Mouse (Mus musculus) midbrain, embryonic 11.5 days (tissue): ENCODE data around the gene Scn5a. TPM values are rescaled to one million over a fixed set of nuclear protein-coding genes. Genes with fewer than 3 reads are reported as not detected.
A peak's percentile ranks its signal among the peaks of the same experiment; 100 is the strongest.

Experiments used
- ATAC-seq: fragments of 200-750 bp; cut with Nextera tagmentation; 2 replicates; pipeline ENCODE4 v1.8.0; 2017; ENCODE audit warnings: moderate TSS enrichment, moderate library complexity; ENCODE audit not compliant: low FRiP score
- DNase-seq: peaks from one replicate; pipeline ENCODE4 v3.0.0; 2015; ENCODE audit warnings: low spot score; ENCODE audit errors: missing footprints
- H3K27ac ChIP-seq: fragments of 300-500 bp; sonication (generic); 2 replicates; pipeline ENCODE4 v1.5.1; 2014; ENCODE audit warnings: low read depth, low read length
- H3K27me3 ChIP-seq: fragments of 300-500 bp; sonication (generic); 2 replicates; pipeline ENCODE4 v1.6.1; 2014; ENCODE audit warnings: mild to moderate bottlenecking, low read length, moderate library complexity, mixed read lengths; ENCODE audit not compliant: control insufficient read depth, insufficient read depth
- H3K36me3 ChIP-seq: fragments of 300-500 bp; sonication (generic); 2 replicates; pipeline ENCODE4 v1.6.1; 2014; ENCODE audit warnings: mild to moderate bottlenecking, low read length, moderate library complexity, mixed read lengths; ENCODE audit not compliant: control insufficient read depth, insufficient read depth
- H3K4me1 ChIP-seq: fragments of 300-500 bp; sonication (generic); 2 replicates; pipeline ENCODE4 v1.6.1; 2014; ENCODE audit warnings: low read length; ENCODE audit not compliant: control insufficient read depth, insufficient read depth
- H3K4me2 ChIP-seq: fragments of 300-500 bp; sonication (generic); 2 replicates; pipeline ENCODE4 v1.6.1; 2014; ENCODE audit warnings: mild to moderate bottlenecking, moderate library complexity
- H3K4me3 ChIP-seq: fragments of 300-500 bp; sonication (generic); 2 replicates; pipeline ENCODE4 v1.5.1; 2014; ENCODE audit warnings: low read depth, low read length
- H3K9ac ChIP-seq: fragments of 300-500 bp; sonication (generic); 2 replicates; pipeline ENCODE4 v1.6.1; 2014; ENCODE audit warnings: low read length
- H3K9me3 ChIP-seq: fragments of 300-500 bp; sonication (generic); 2 replicates; pipeline ENCODE4 v1.6.1; 2016; ENCODE audit warnings: low read length; ENCODE audit not compliant: control insufficient read depth
- WGBS: fragments of 180-500 bp; shearing (Covaris S2); extraction: QIAGEN DNeasy Blood & Tissue Kit; methylation state at CpG from one replicate; pipeline ENCODE4 v1.1.7; 2014; 5-methylcytosine and 5-hydroxymethylcytosine counted together
- polyA plus RNA-seq: library from polyadenylated mRNA; unstranded; fragments of >200 nt; fragmentation: Nextera tagmentation; extraction: Ambion mirVana; gene quantifications from 2 replicates; pipeline ENCODE4 v1.2.1, GENCODE M21; 2014

Scn5a gene
- polyA plus RNA-seq, 1 experiment from 2014 or later: 0.16 TPM

DNA sequence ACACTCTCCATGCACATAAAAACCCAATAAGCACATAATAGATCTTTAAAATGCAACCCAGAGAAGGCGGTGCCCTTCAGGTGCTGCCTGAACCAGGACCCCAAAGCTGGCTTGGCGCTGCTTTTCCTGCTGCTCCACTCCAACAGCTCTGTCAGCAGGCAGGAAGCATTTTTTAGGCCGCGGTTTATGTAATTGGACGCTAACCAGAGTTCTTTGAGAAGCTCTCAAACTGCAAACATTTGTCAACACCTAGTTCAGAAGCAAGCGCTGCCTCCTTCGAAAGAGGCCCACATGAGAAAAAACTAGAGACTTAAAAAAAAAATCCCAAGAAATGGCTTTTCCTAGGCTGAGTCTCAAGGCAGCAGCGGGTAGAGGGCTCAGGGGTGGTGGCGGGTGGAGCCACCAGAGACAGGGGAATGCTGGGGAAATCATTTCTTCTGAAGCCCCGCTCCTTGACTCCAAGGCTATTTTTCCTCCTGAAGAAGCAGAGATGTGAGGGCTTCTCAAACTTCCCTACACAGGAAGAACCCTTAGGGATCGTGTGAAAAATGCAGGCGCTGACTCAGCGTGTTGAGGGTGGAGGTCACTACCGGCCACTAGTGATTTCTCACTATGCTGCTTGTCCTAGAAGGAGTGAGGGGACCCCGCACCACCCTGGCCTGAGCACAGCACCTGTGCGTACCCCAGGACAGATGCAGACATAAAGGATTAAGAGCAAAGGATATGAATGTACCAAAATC is 19.1 kb downstream of the Scn5a start:
- H3K36me3 ChIP-seq: no peaks in the 10 kb centered on the region
- H3K9me3 ChIP-seq: no peaks in the 10 kb centered on the region
- ATAC-seq: no peak
- no peak overlapping the region for H3K27ac ChIP-seq
- no peak for DNase-seq
- WGBS: 81% methylated on average over 16 of the region's 16 CpGs
- H3K27me3 ChIP-seq: peaks cover 61% of the 10 kb centered on the region
- H3K9ac ChIP-seq: no peak overlapping the region
- no peak overlapping the region for H3K4me2 ChIP-seq
- H3K4me1 ChIP-seq: no peaks in the 10 kb centered on the region
- no peak overlapping the region for H3K4me3 ChIP-seq

DNA sequence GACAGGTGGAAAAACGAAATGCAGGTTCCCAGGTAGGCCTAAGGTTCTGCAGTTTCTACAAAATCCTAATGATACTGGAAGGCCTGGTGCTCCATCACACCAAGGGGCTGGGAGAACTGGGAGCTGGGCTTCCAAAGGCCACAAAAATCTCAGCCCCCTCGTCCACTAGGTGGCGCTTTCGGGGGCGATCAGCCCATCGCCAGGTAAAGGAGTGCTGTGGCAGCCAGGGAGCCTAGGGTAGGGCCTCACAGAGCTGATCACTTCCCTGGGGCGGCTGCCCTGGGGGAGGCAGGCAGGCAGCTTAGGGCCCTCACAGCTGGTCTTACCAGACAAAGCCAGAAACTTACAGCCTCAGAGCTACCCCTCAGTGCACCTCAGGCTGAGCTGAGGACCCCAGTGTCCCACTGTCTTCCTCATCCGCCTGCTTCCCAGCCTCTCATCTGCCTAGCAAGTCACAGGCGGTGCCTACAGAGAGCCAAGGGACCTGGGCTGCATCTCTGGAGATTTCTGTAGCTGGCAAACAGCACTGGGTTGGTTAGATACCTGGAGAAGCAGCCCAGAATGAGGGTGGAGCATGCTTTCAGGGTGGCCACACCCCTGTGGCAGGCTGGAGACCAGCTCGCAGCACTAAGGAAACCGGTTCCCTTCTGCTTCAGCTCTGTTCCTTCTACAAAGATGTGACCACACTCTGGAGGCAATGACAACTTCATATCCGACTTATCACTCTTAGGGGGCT is 20.5 kb downstream of the Scn5a start:
- Histone ChIP-seq H3K9ac (no peak overlapping the region), H3K4me2 (no peak overlapping the region), H3K9me3 (no peaks in the 10 kb centered on the region), H3K4me1 (no peaks in the 10 kb centered on the region), H3K27me3 (peaks cover 54% of the 10 kb centered on the region), H3K4me3 (no peak overlapping the region), H3K36me3 (no peaks in the 10 kb centered on the region), H3K27ac (no peak overlapping the region)
- ATAC-seq: peak; percentile 14; the same call in 1 of the 2 replicates
- DNase-seq: peak; percentile 91
- WGBS: 18% methylated on average over 12 of the region's 12 CpGs

- Histone ChIP-seq H3K9me3 (no peaks in the 10 kb centered on the region), H3K27ac (no peak overlapping the region), H3K4me2 (no peak overlapping the region), H3K9ac (no peak overlapping the region), H3K36me3 (no peaks in the 10 kb centered on the region), H3K4me3 (no peak overlapping the region), H3K4me1 (no peaks in the 10 kb centered on the region), H3K27me3 (peaks cover 50% of the 10 kb centered on the region)
- no peak for ATAC-seq
- 80% methylated on average over 3 of the region's 3 CpGs for WGBS
- DNase-seq: no peak
Measured at GRCm38 (mm10) chr9:119556043-119556442, 22.8 kb downstream of the Scn5a start.

GRCm38 (mm10) chr9:119547528-119547927 is 31.3 kb downstream of the Scn5a start:
- WGBS: 38% methylated on average over 12 of the region's 12 CpGs
- Histone ChIP-seq H3K4me3 (no peak overlapping the region), H3K4me2 (no peak overlapping the region), H3K27ac (no peak overlapping the region), H3K36me3 (no peaks in the 10 kb centered on the region), H3K4me1 (no peaks in the 10 kb centered on the region), H3K27me3 (peaks cover 75% of the 10 kb centered on the region), H3K9me3 (no peaks in the 10 kb centered on the region), H3K9ac (no peak overlapping the region)
- DNase-seq (no peak), ATAC-seq (no peak)

- WGBS: 62% methylated on average over 8 of the region's 8 CpGs
- Histone ChIP-seq H3K4me3 (no peak overlapping the region), H3K27ac (no peak overlapping the region), H3K9me3 (no peaks in the 10 kb centered on the region), H3K27me3 (peaks cover 79% of the 10 kb centered on the region), H3K9ac (no peak overlapping the region), H3K36me3 (no peaks in the 10 kb centered on the region), H3K4me1 (no peaks in the 10 kb centered on the region), H3K4me2 (no peak overlapping the region)
- no peak for ATAC-seq
- DNase-seq: no peak
Measured at GRCm38 (mm10) chr9:119547128-119547527, 31.7 kb downstream of the Scn5a start.

GRCm38 (mm10) chr9:119540726-119541125 is 38.1 kb downstream of the Scn5a start:
- Histone ChIP-seq H3K4me3 (no peak overlapping the region), H3K9ac (no peak overlapping the region), H3K36me3 (no peaks in the 10 kb centered on the region), H3K9me3 (no peaks in the 10 kb centered on the region), H3K4me2 (no peak overlapping the region), H3K27ac (no peak overlapping the region), H3K27me3 (peaks cover 99% of the 10 kb centered on the region), H3K4me1 (no peaks in the 10 kb centered on the region)
- ATAC-seq: no peak
- DNase-seq: no peak
- WGBS: 88% methylated on average over 9 of the region's 9 CpGs

GRCm38 (mm10) chr9:119537823-119538222 is 41.0 kb downstream of the Scn5a start:
- Histone ChIP-seq H3K27ac (no peak overlapping the region), H3K9ac (no peak overlapping the region), H3K4me3 (no peak overlapping the region), H3K9me3 (no peaks in the 10 kb centered on the region), H3K4me1 (no peaks in the 10 kb centered on the region), H3K4me2 (no peak overlapping the region), H3K27me3 (peaks cover 100% of the 10 kb centered on the region), H3K36me3 (no peaks in the 10 kb centered on the region)
- 76% methylated on average over 4 of the region's 4 CpGs for WGBS
- DNase-seq: no peak
- no peak for ATAC-seq

GRCm38 (mm10) chr9:119531684-119532417 is 47.0 kb downstream of the Scn5a start:
- under 1% methylated on average over 10 of the region's 10 CpGs for WGBS
- H3K9ac ChIP-seq: no peak overlapping the region
- H3K4me2 ChIP-seq: no peak overlapping the region
- ATAC-seq (peak; percentile 76), DNase-seq (peak; percentile 91)
- H3K4me3 ChIP-seq: no peak overlapping the region
- no peaks in the 10 kb centered on the region for H3K9me3 ChIP-seq
- H3K36me3 ChIP-seq: no peaks in the 10 kb centered on the region
- no peak overlapping the region for H3K27ac ChIP-seq
- peaks cover 97% of the 10 kb centered on the region for H3K27me3 ChIP-seq
- H3K4me1 ChIP-seq: peaks cover 6% of the 10 kb centered on the region

DNA sequence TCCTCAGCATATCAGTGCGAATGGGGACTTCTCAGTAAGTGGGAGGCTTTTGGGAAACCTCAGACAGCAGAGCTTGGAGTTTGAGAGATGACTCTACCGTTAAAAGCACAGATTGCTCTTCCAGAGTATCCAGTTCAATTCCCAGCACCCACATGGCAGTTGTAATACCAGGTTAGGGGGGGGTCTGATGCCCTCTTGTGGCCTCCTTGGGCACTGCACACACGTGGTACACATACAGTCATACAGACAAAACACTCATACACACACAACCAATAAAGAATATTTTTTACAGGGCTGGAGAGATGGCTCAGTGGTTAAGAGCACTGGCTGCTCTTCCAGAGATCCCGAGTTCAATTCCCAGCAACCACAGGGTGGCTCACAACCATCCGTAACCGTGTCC is 54.3 kb downstream of the Scn5a start:
- Histone ChIP-seq H3K27me3 (peaks cover 92% of the 10 kb centered on the region), H3K4me3 (no peak overlapping the region), H3K4me2 (no peak overlapping the region), H3K36me3 (no peaks in the 10 kb centered on the region), H3K9ac (no peak overlapping the region), H3K4me1 (no peaks in the 10 kb centered on the region), H3K9me3 (peaks cover 3% of the 10 kb centered on the region; the same call in 1 of the 2 replicates), H3K27ac (no peak overlapping the region)
- DNase-seq (no peak), ATAC-seq (no peak)
- 88% methylated on average over 6 of the region's 6 CpGs for WGBS
